Mouse (Mus musculus) liver, embryonic 14.5 days (tissue): ENCODE measurements at regions not wholly inside any gene's neighbourhood (a gene's known extent, or its start where the extent isn't known, plus 50 kb on each side); places are given as distances from the start of the nearest gene placed in this dataset.

Source experiments
- ATAC-seq: fragments of 200-750 bp; cut with Nextera tagmentation; 2 replicates; pipeline ENCODE4 v1.8.0; 2017; ENCODE audit warnings: moderate number of reproducible peaks, mild to moderate bottlenecking, moderate library complexity; ENCODE audit not compliant: insufficient read depth
- DNase-seq, 3 experiments: peaks; one replicate each; pipeline ENCODE4 v3.0.0-alpha.2; 2012 to 2013; ENCODE audit warnings: low read depth in 3 of 3, low spot score in 3 of 3
- H3K27ac ChIP-seq: fragments of 300-500 bp; sonication (generic); 2 replicates; pipeline ENCODE4 v1.5.1; 2014; ENCODE audit warnings: moderate library complexity, mild to moderate bottlenecking, control low read depth, inconsistent platforms
- H3K27me3 ChIP-seq: fragments of 300-500 bp; sonication (generic); 2 replicates; pipeline ENCODE4 v1.6.1; 2014; ENCODE audit warnings: mild to moderate bottlenecking, low read length, moderate library complexity; ENCODE audit not compliant: control insufficient read depth, insufficient read depth
- H3K36me3 ChIP-seq: fragments of 300-500 bp; sonication (generic); replicated peaks from 2 replicates; pipeline ENCODE4 v1.6.1; 2014; ENCODE audit warnings: low read depth; ENCODE audit not compliant: control insufficient read depth, insufficient read depth
- H3K4me1 ChIP-seq, 2 experiments: fragments of 200-500 bp in 1 of 2; fragments of 300-500 bp in 1 of 2; sonication (generic) in 1 of 2; replicated peaks; 2 replicates each; pipeline ENCODE4 v1.6.1; 2012 to 2014; ENCODE audit warnings: antibody characterized with exemption in 1 of 2, inconsistent platforms in 1 of 2, low read length in 1 of 2; ENCODE audit not compliant: control insufficient read depth in 2 of 2, insufficient read depth in 2 of 2
- H3K4me2 ChIP-seq: fragments of 300-500 bp; sonication (generic); 2 replicates; pipeline ENCODE4 v1.6.1; 2014; ENCODE audit warnings: low read depth, mild to moderate bottlenecking, control low read depth, moderate library complexity
- H3K4me3 ChIP-seq, 2 experiments: fragments of 200-500 bp in 1 of 2; fragments of 300-500 bp in 1 of 2; sonication (generic) in 1 of 2; 2 replicates each; pipeline ENCODE4 v1.5.1; 2012 to 2014; ENCODE audit warnings: low read depth in 2 of 2, low read length in 2 of 2, mild to moderate bottlenecking in 2 of 2, control low read depth in 1 of 2, inconsistent platforms in 1 of 2, moderate library complexity in 1 of 2; ENCODE audit not compliant: insufficient read depth in 1 of 2
- H3K9ac ChIP-seq: fragments of 300-500 bp; sonication (generic); replicated peaks from 2 replicates; pipeline ENCODE4 v1.6.1; 2014; ENCODE audit warnings: mild to moderate bottlenecking, control low read depth, moderate library complexity
- H3K9me3 ChIP-seq: fragments of 300-500 bp; sonication (generic); 2 replicates; pipeline ENCODE4 v1.6.1; 2016; ENCODE audit warnings: low read length, mixed read lengths; ENCODE audit not compliant: control insufficient read depth
- CTCF ChIP-seq: IDR thresholded peaks from 2 replicates; pipeline ENCODE4 v1.5.1; 2016; ENCODE audit warnings: antibody characterized with exemption, low read depth, control low read depth
- EP300 ChIP-seq: IDR thresholded peaks from 2 replicates; pipeline ENCODE4 v1.6.1; 2016; ENCODE audit warnings: antibody characterized with exemption, low read depth
- WGBS: fragments of 180-500 bp; shearing (Covaris S2); extraction: QIAGEN DNeasy Blood & Tissue Kit; methylation state at CpG from one replicate; pipeline ENCODE4 v1.1.7; 2014; ENCODE audit not compliant: insufficient replicate concordance; 5-methylcytosine and 5-hydroxymethylcytosine counted together

DNA sequence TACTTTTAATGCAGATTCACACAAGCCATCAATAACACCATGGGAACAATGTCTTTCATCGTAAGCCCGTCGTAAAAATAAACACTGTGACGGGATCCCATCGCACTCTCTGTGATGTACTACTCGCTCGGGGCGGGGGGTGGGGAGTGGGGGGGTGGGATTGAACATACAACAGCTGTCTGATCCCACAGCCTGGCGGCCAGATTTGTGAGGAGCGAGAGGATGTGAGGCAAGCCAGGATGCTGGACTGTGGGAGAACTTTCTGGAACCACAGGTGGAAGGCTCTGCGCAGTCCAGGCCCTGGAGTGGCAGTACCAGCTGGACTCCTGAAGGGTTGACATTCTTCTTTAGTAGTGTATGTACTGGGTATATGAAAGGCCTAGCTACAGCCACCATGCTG lies 563.7 kb downstream of the Tbc1d22a start:
- Histone ChIP-seq H3K4me3 (no peak overlapping the region), H3K27me3 (no peaks in the 10 kb centered on the region), H3K9ac (no peak overlapping the region), H3K36me3 (no peaks in the 10 kb centered on the region), H3K4me2 (no peak overlapping the region), H3K4me1 (no peaks in the 10 kb centered on the region), H3K9me3 (no peaks in the 10 kb centered on the region), H3K27ac (no peak overlapping the region)
- 63% methylated on average over 11 of the region's 11 CpGs for WGBS
- DNase-seq (no peak), ATAC-seq (no peak)
- no peak for TF ChIP-seq EP300
- TF ChIP-seq CTCF, result no peak

- TF ChIP-seq CTCF, result no peak
- TF ChIP-seq EP300, result no peak
- H3K27me3 ChIP-seq, result no peaks in the 10 kb centered on the region
- H3K27ac ChIP-seq, result no peak overlapping the region
- no peak overlapping the region for H3K4me3 ChIP-seq
- ATAC-seq (no peak), DNase-seq (no peak)
- WGBS, result 79% methylated on average over 11 of the region's 11 CpGs
- H3K4me2 ChIP-seq, result no peak overlapping the region
- H3K36me3 ChIP-seq, result no peaks in the 10 kb centered on the region
- H3K9ac ChIP-seq, result no peak overlapping the region
- H3K4me1 ChIP-seq, result no peaks in the 10 kb centered on the region
- H3K9me3 ChIP-seq, result no peaks in the 10 kb centered on the region
These were observed 566.9 kb downstream of the Tbc1d22a start for GRCm38 (mm10) chr15:86781160-86781559.

DNA sequence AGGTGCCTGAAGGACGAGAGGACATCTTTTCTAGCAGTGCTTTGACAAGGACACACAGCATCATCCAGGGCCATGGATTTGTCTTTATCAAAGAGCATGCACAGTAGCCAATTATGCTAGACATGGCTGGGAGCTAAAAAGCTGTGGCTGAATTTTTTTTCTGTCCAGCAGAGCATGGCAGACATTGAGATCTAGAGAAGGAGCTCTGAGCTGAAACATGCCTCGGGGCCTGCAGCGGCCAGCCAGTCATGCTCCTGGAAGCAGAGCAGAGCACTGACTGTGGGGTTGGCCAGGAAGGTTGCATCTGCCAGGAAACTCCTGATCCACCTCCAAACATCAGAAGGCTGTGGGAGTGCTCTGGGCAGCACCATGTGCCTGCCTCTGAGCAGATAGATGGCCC lies 580.5 kb downstream of the Tbc1d22a start:
- no peak for TF ChIP-seq EP300
- TF ChIP-seq CTCF, result no peak
- Histone ChIP-seq H3K4me2 (no peak overlapping the region), H3K4me1 (no peaks in the 10 kb centered on the region), H3K27me3 (no peaks in the 10 kb centered on the region), H3K9me3 (no peaks in the 10 kb centered on the region), H3K9ac (no peak overlapping the region), H3K4me3 (no peak overlapping the region), H3K27ac (no peak overlapping the region), H3K36me3 (no peaks in the 10 kb centered on the region)
- DNase-seq (no peak), ATAC-seq (no peak)
- 62% methylated on average over 3 of the region's 3 CpGs for WGBS

- no peak overlapping the region for H3K4me3 ChIP-seq
- no peaks in the 10 kb centered on the region for H3K36me3 ChIP-seq
- no peak overlapping the region for H3K27ac ChIP-seq
- no peak for TF ChIP-seq EP300
- no peaks in the 10 kb centered on the region for H3K4me1 ChIP-seq
- no peaks in the 10 kb centered on the region for H3K9me3 ChIP-seq
- no peaks in the 10 kb centered on the region for H3K27me3 ChIP-seq
- H3K4me2 ChIP-seq, result no peak overlapping the region
- 75% methylated on average over 9 of the region's 9 CpGs for WGBS
- ATAC-seq (no peak), DNase-seq (no peak)
- H3K9ac ChIP-seq, result no peak overlapping the region
These were observed 584.4 kb downstream of the Tbc1d22a start for GRCm38 (mm10) chr15:86798474-86799178.

DNA sequence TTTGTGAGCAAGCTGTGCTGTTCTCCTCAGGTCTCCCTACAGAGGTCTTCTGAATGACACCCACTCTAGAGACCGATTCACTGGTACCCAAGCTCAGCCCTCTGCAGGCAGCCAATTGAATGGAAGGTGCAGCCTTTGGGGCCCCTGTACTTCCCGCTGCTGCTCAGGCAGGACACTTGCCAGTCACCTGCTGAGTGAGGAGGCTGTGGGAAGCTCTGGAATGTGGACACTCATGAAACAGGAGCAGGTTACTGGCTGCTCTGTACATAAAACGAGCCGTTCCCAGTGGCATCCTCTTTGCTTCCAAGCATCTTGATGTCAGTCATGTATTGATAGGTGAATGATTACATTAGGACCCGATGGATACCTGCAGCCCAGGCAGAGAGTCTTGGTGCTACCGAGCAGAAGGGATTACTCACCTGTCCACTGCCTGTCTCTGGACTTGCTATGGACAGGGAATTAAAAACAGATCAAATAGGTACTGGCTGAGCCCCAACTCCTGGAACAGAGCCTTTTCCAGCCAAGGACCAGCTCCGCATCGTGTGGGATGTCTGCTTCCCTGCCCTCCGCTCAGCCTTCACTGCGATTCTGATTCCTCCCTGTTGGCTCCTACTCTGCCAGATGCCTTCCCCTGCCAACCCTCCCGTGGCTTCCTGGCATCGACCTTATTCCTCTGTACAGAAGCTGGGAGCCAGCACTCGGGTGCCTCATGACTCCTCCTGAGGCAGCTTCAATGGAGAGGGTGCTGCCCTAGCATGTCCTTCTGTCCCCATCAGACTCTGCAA lies 593.2 kb downstream of the Tbc1d22a start:
- Histone ChIP-seq H3K9me3 (no peaks in the 10 kb centered on the region), H3K4me3 (no peak overlapping the region), H3K27ac (no peak overlapping the region), H3K4me2 (no peak overlapping the region), H3K9ac (no peak overlapping the region), H3K4me1 (no peaks in the 10 kb centered on the region), H3K36me3 (no peaks in the 10 kb centered on the region), H3K27me3 (no peaks in the 10 kb centered on the region)
- TF ChIP-seq EP300, result no peak
- no peak for TF ChIP-seq CTCF
- DNase-seq (no peak), ATAC-seq (no peak)
- WGBS, result 60% methylated on average over 13 of the region's 13 CpGs
